20 mouse cellular contexts compared by ENCODE assay signal in genomic region chr1:71686791-71687190, GRCm38 (mm10). TPM values are rescaled to one million over a fixed set of nuclear protein-coding genes. Genes with fewer than 3 reads are reported as not detected.
A peak's percentile ranks its signal among the peaks of the same experiment; 100 is the strongest.
DNase-seq lines count a peak whose midpoint lies in the region; ATAC-seq and TF ChIP-seq lines count a peak whose summit lies in the region.
"Had no signal": no experiment of that assay in that cellular context is flagged by ENCODE, and none has a peak within 500 bp of the region (broad histone marks: within the 10 kb centered on the region; RNA-seq: fewer than 3 reads in every experiment).

No protein-coding gene starts in this region.

- H3K4me1 ChIP-seq in heart, adult 2 months (ENCODE audit: control insufficient read depth, insufficient read depth, low read length): peaks cover 4% of the 10 kb centered on the region
- no peaks in the 10 kb centered on the region for H3K4me1 ChIP-seq in kidney, adult 2 months (ENCODE audit: control insufficient read depth, insufficient read depth, low read length)
- H3K4me1 ChIP-seq in lung, embryonic 16.5 days (replicated peaks; ENCODE audit: control insufficient read depth, insufficient read depth, low read length): peaks cover 11% of the 10 kb centered on the region; the same call in 1 of the 2 replicates
- H3K4me1 ChIP-seq: forebrain, embryonic 12.5 days; hindbrain, embryonic 10.5 days; intestine, embryonic 15.5 days had no signal

- DNase-seq in heart, adult 2 months: peak; percentile 14 to 33
- no peak for DNase-seq in heart, adult 11 months
- peak; percentile 9 to 10 for DNase-seq in kidney, postnatal 4 days
- no peak for DNase-seq in kidney, adult 2 months
- no peak for DNase-seq in lung, adult 18-20 months
- DNase-seq in NIH3T3 (ENCODE audit: low read depth): peak; percentile 65
- no peak for DNase-seq in adrenal gland, adult (ENCODE audit: inconsistent age in 2 of 2, low spot score in 1 of 2)
- DNase-seq: adrenal gland, adult 8-10 months; adrenal gland, postnatal 36 days; cerebellum, adult 2 months; cerebellum, postnatal 10 days; gastrocnemius, postnatal 10 days had no signal

- intact Hi-C loops in heart, adult 2 months (cut with DNase I): no loop called here

- H3K36me3 ChIP-seq in heart, adult 2 months (ENCODE audit: control insufficient read depth, insufficient read depth, low read length): no peaks in the 10 kb centered on the region
- H3K36me3 ChIP-seq in kidney, adult 2 months (ENCODE audit: control insufficient read depth, insufficient read depth, low read length): no peaks in the 10 kb centered on the region
- no peaks in the 10 kb centered on the region for H3K36me3 ChIP-seq in lung, embryonic 16.5 days (ENCODE audit: control insufficient read depth, insufficient read depth, low read length)
- H3K36me3 ChIP-seq: forebrain, embryonic 12.5 days; hindbrain, embryonic 10.5 days; intestine, embryonic 15.5 days had no signal

- TF ChIP-seq CTCF in heart, adult 2 months (IDR thresholded peaks at IDR 0.05): no peak
- no peak for TF ChIP-seq CTCF in kidney, adult 2 months (conservative IDR thresholded peaks at IDR 0.05; ENCODE audit: insufficient read depth, insufficient read length, low read depth, low read length)

- no peak overlapping the region for H3K27ac ChIP-seq in heart, adult 2 months
- H3K27ac ChIP-seq in kidney, adult 2 months (ENCODE audit: insufficient read depth, low read depth, low read length): no peak overlapping the region
- peak overlapping the region; percentile 61 for H3K27ac ChIP-seq in lung, embryonic 16.5 days (ENCODE audit: low read length)
- H3K27ac ChIP-seq: forebrain, embryonic 12.5 days; hindbrain, embryonic 10.5 days; hindbrain, embryonic 14.5 days; intestine, embryonic 15.5 days had no signal

- no peak overlapping the region for H3K4me3 ChIP-seq in heart, adult 2 months
- no peak overlapping the region for H3K4me3 ChIP-seq in kidney, adult 2 months (ENCODE audit: insufficient read depth, low read depth, low read length)
- H3K4me3 ChIP-seq in lung, embryonic 16.5 days (ENCODE audit: low read length): no peak overlapping the region
- H3K4me3 ChIP-seq: forebrain, embryonic 12.5 days; hindbrain, embryonic 10.5 days; intestine, embryonic 15.5 days had no signal

- no peaks in the 10 kb centered on the region for H3K27me3 ChIP-seq in heart, adult 2 months (ENCODE audit: control insufficient read depth, insufficient read depth, low read length)
- H3K27me3 ChIP-seq in kidney, adult 2 months (replicated peaks; ENCODE audit: control insufficient read depth, insufficient read depth, low read length): no peaks in the 10 kb centered on the region
- H3K27me3 ChIP-seq in lung, embryonic 16.5 days (ENCODE audit: control insufficient read depth, insufficient read depth, low read depth, low read length): no peaks in the 10 kb centered on the region
- H3K27me3 ChIP-seq: CH12.LX; forebrain, embryonic 12.5 days; intestine, embryonic 15.5 days had no signal

- TF ChIP-seq EP300 in heart, adult 2 months (IDR thresholded peaks at IDR 0.05; ENCODE audit: insufficient read depth, low read depth, low read length): no peak

- no peak for TF ChIP-seq POLR2A in heart, adult 2 months (IDR thresholded peaks at IDR 0.05; ENCODE audit: insufficient read depth, low read depth, low read length)
- TF ChIP-seq POLR2A in kidney, adult 2 months (IDR thresholded peaks at IDR 0.05; ENCODE audit: low read depth, low read length): no peak

- peak; percentile 74 for ATAC-seq in lung, embryonic 16.5 days (ENCODE audit: low read depth)
- ATAC-seq: forebrain, embryonic 16.5 days; intestine, embryonic 15.5 days had no signal

- H3K79me2 ChIP-seq in heart, adult 2 months (replicated peaks; ENCODE audit: control insufficient read depth, insufficient read depth, low read length): no peaks in the 10 kb centered on the region

- no peak overlapping the region for H3K9ac ChIP-seq in heart, adult 2 months (ENCODE audit: low read depth, low read length)
- H3K9ac ChIP-seq in lung, embryonic 16.5 days (ENCODE audit: low read length): no peak overlapping the region
- H3K9ac ChIP-seq: forebrain, embryonic 12.5 days; hindbrain, embryonic 14.5 days; intestine, embryonic 15.5 days had no signal

- H3K4me2 ChIP-seq in lung, embryonic 16.5 days (ENCODE audit: low read depth, low read length): no peak overlapping the region
- H3K4me2 ChIP-seq: forebrain, embryonic 12.5 days; heart, embryonic 11.5 days; hindbrain, embryonic 14.5 days; intestine, embryonic 15.5 days had no signal

- H3K9me3 ChIP-seq in lung, embryonic 16.5 days (ENCODE audit: control insufficient read depth, low read length): no peaks in the 10 kb centered on the region
- H3K9me3 ChIP-seq: forebrain, embryonic 12.5 days; hindbrain, embryonic 10.5 days; intestine, embryonic 15.5 days had no signal

- WGBS in heart, adult 2 months: 71% methylated on average over 5 of the region's 5 CpGs
- WGBS in kidney, adult 2 months: 89% methylated on average over 5 of the region's 5 CpGs
- 50% methylated on average over 5 of the region's 5 CpGs for WGBS in lung, embryonic 16.5 days

RNA-seq across cellular contexts. Expression of gene Fn1, which starts 33.8 kb away (rescaled TPM):
- total RNA-seq in heart, adult 2 months (2021): 10 to 100 TPM; 58.2 to 95.9 TPM
- 40.5 and 50.6 TPM in 2 replicates for polyA plus RNA-seq in heart, adult 2 months (2012; rRNA removed)
- polyA plus RNA-seq in kidney, adult 2 months (2012; rRNA removed): 47.3 and 53.2 TPM in 2 replicates
- polyA plus RNA-seq in lung, embryonic 16.5 days (2015; fragmentation: Nextera tagmentation; extraction: Ambion mirVana): 185 and 189 TPM in 2 replicates

Comparison
In these comparisons a context has a peak if more than half of its experiments do, and no peak if none do; other contexts are left out.
1. DNase-seq: peak in heart, adult 2 months (2 of 2), kidney, postnatal 4 days (2 of 2) and NIH3T3 (single experiment); none in heart, adult 11 months (single experiment), kidney, adult 2 months (single experiment), lung, adult 18-20 months (0 of 2) and adrenal gland, adult (0 of 2).